Mouse (Mus musculus) myocyte (in vitro differentiated cells): ENCODE data around the gene Fga.

Experiments
- CEBPB ChIP-seq: IDR thresholded peaks from 2 replicates; pipeline ENCODE4 v1.6.1; 2011; ENCODE audit warnings: mild to moderate bottlenecking, moderate library complexity; ENCODE audit not compliant: poor library complexity, insufficient read depth, severe bottlenecking
- E2F4 ChIP-seq: IDR thresholded peaks from one replicate; pipeline ENCODE4 v1.6.1; 2011; ENCODE audit warnings: mild to moderate bottlenecking, control low read depth, moderate library complexity; ENCODE audit not compliant: insufficient read depth
- MAX ChIP-seq: IDR thresholded peaks from one replicate; pipeline ENCODE4 v1.6.1; 2011; ENCODE audit warnings: low read depth, mild to moderate bottlenecking, control low read depth
- MYOD1 ChIP-seq, 3 experiments: IDR thresholded peaks; one replicate each; pipeline ENCODE4 v1.6.1; 2011; ENCODE audit warnings: control low read depth in 2 of 3, low read depth in 2 of 3, mild to moderate bottlenecking in 2 of 3, moderate library complexity in 1 of 3; ENCODE audit not compliant: insufficient read length in 2 of 3, control insufficient read depth in 1 of 3
- MYOG ChIP-seq, 3 experiments: IDR thresholded peaks; one replicate each; pipeline ENCODE4 v1.6.1; 2011; ENCODE audit warnings: control low read depth in 2 of 3, low read depth in 2 of 3, mild to moderate bottlenecking in 2 of 3; ENCODE audit not compliant: insufficient read length in 2 of 3, control insufficient read depth in 1 of 3, insufficient read depth in 1 of 3
- POLR2A ChIP-seq: IDR thresholded peaks from one replicate; pipeline ENCODE4 v1.6.1; 2011; ENCODE audit warnings: low read depth, mild to moderate bottlenecking, control low read depth, moderate library complexity; ENCODE audit not compliant: insufficient read length
- POLR2AphosphoS2 ChIP-seq: IDR thresholded peaks from one replicate; pipeline ENCODE4 v1.6.1; 2011; ENCODE audit warnings: low read depth, control low read depth; ENCODE audit not compliant: insufficient read length
- REST ChIP-seq: IDR thresholded peaks from one replicate; pipeline ENCODE4 v1.6.1; 2011; ENCODE audit warnings: mild to moderate bottlenecking, control low read depth, moderate library complexity; ENCODE audit not compliant: insufficient read depth, insufficient read length
- SRF ChIP-seq: IDR thresholded peaks from one replicate; pipeline ENCODE4 v1.6.1; 2011; ENCODE audit warnings: low read depth; ENCODE audit not compliant: control insufficient read depth, insufficient read length
- TCF12 ChIP-seq: IDR thresholded peaks from one replicate; pipeline ENCODE4 v1.6.1; 2011; ENCODE audit warnings: mild to moderate bottlenecking, control low read depth; ENCODE audit not compliant: poor library complexity, insufficient read depth, severe bottlenecking
- TCF3 ChIP-seq: IDR thresholded peaks from one replicate; pipeline ENCODE4 v1.6.1; 2011; ENCODE audit warnings: low read depth, control low read depth; ENCODE audit not compliant: insufficient read length
- USF1 ChIP-seq: IDR thresholded peaks from one replicate; pipeline ENCODE4 v1.6.1; 2011; ENCODE audit warnings: low read depth, mild to moderate bottlenecking, control low read depth, moderate library complexity

DNA sequence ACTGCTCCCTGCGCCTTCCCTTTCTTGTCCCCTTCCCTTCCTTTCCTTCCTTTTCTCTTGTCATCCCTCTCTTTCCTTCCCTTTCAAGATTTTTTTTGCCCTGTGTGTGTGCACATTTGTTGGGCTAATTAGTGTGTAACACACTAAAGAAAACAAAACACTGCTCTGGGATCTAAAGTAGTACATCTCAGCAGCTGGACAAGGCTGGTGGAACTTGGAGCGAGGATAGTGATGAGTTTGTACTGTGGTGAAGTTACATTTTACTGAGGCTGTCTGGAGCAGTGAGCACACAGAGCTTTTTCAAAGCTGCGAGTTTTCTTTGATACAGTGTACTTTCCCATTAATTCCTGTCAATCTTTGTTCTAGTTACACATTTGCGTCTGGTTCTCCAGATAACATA is 44.4 kb downstream of the Fga start:
- TF ChIP-seq POLR2A: no peak
- TF ChIP-seq MYOD1 (IDR thresholded peaks at IDR 0.05; ENCODE audit: control insufficient read depth in 1 of 3, insufficient read length in 2 of 3, low read depth in 2 of 3): no peak
- no peak for TF ChIP-seq MYOG (IDR thresholded peaks at IDR 0.05; ENCODE audit: control insufficient read depth in 1 of 3, insufficient read depth in 1 of 3, insufficient read length in 2 of 3, low read depth in 2 of 3)
- no peak for TF ChIP-seq POLR2AphosphoS2
- no peak for TF ChIP-seq USF1
- TF ChIP-seq E2F4: no peak
- TF ChIP-seq REST: no peak
- no peak for TF ChIP-seq MAX
- no peak for TF ChIP-seq TCF3
- no peak for TF ChIP-seq TCF12
- TF ChIP-seq CEBPB: no peak
- no peak for TF ChIP-seq SRF
